Mouse (Mus musculus) hindbrain, embryonic 14.5 days (tissue): ENCODE data around the gene Zfp146. TPM values are rescaled to one million over a fixed set of nuclear protein-coding genes. Genes with fewer than 3 reads are reported as not detected.
A peak's percentile ranks its signal among the peaks of the same experiment; 100 is the strongest.
"Not testable (repeated sequence)": the region's sequence is repeated elsewhere in the genome, so short reads cannot be mapped to it uniquely, and the experiment has no call there.

Source experiments
- ATAC-seq: fragments of 200-750 bp; cut with Nextera tagmentation; 2 replicates; pipeline ENCODE4 v1.8.0; 2017; ENCODE audit warnings: moderate number of reproducible peaks, mild to moderate bottlenecking, moderate TSS enrichment, moderate library complexity; ENCODE audit not compliant: low FRiP score
- DNase-seq: peaks from one replicate; pipeline ENCODE4 v3.0.0-alpha.2; 2015; ENCODE audit warnings: low spot score
- H3K27ac ChIP-seq: fragments of 300-500 bp; sonication (generic); 2 replicates; pipeline ENCODE4 v1.5.1; 2014; ENCODE audit warnings: mild to moderate bottlenecking, moderate library complexity
- H3K27me3 ChIP-seq: fragments of 300-500 bp; sonication (generic); 2 replicates; pipeline ENCODE4 v1.6.1; 2014; ENCODE audit warnings: mild to moderate bottlenecking, low read length, mixed read lengths; ENCODE audit not compliant: control insufficient read depth, insufficient read depth
- H3K36me3 ChIP-seq: fragments of 300-500 bp; sonication (generic); replicated peaks from 2 replicates; pipeline ENCODE4 v1.6.1; 2014; ENCODE audit not compliant: control insufficient read depth, insufficient read depth
- H3K4me1 ChIP-seq: fragments of 300-500 bp; sonication (generic); replicated peaks from 2 replicates; pipeline ENCODE4 v1.6.1; 2014; ENCODE audit warnings: antibody characterized with exemption, low read length, mixed read lengths; ENCODE audit not compliant: control insufficient read depth, insufficient read depth
- H3K4me2 ChIP-seq: fragments of 300-500 bp; sonication (generic); replicated peaks from 2 replicates; pipeline ENCODE4 v1.6.1; 2014; ENCODE audit warnings: mild to moderate bottlenecking, moderate library complexity
- H3K4me3 ChIP-seq: fragments of 300-500 bp; sonication (generic); replicated peaks from 2 replicates; pipeline ENCODE4 v1.5.1; 2014; ENCODE audit warnings: mild to moderate bottlenecking, low read length
- H3K9ac ChIP-seq: fragments of 300-500 bp; sonication (generic); 2 replicates; pipeline ENCODE4 v1.6.1; 2014
- H3K9me3 ChIP-seq: fragments of 300-500 bp; sonication (generic); 2 replicates; pipeline ENCODE4 v1.6.1; 2016; ENCODE audit warnings: low read length; ENCODE audit not compliant: control insufficient read depth
- WGBS: fragments of 180-500 bp; shearing (Covaris S2); extraction: QIAGEN DNeasy Blood & Tissue Kit; methylation state at CpG from one replicate; pipeline ENCODE4 v1.1.7; 2014; 5-methylcytosine and 5-hydroxymethylcytosine counted together
- polyA plus RNA-seq: library from polyadenylated mRNA; unstranded; fragments of >200 nt; fragmentation: Nextera tagmentation; extraction: Ambion mirVana; gene quantifications from 2 replicates; pipeline ENCODE4 v1.2.1, GENCODE M21; 2014

Zfp146 gene
- polyA plus RNA-seq, 1 experiment from 2014 or later, result 14.0 TPM

DNA sequence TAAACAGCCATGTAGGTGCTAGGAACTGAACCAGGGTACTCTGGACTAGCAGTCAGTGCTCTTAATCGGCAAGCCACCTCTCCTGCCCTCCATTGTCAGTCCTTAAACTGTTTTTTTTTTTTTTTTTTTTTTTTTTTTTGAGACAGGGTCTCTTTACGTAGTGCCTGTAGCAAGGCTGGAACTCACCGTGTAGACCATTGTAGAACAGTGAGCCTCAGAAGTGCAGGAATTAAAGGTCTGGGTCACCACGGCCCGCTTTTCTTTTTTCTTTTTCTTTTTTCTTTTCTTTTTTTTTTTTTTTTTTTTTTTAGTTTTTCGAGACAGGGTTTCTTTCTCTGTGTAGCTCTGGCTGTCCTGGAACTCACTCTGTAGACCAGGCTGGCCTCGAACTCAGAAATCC, 13.6 kb upstream of the Zfp146 start:
- not testable (repeated sequence) for H3K4me2 ChIP-seq, ATAC-seq, H3K4me1 ChIP-seq, H3K27me3 ChIP-seq, H3K27ac ChIP-seq, DNase-seq, H3K4me3 ChIP-seq, H3K9me3 ChIP-seq, H3K9ac ChIP-seq
- 73% methylated on average over 7 of the region's 7 CpGs for WGBS
- peaks cover 42% of the 10 kb centered on the region for H3K36me3 ChIP-seq

DNA sequence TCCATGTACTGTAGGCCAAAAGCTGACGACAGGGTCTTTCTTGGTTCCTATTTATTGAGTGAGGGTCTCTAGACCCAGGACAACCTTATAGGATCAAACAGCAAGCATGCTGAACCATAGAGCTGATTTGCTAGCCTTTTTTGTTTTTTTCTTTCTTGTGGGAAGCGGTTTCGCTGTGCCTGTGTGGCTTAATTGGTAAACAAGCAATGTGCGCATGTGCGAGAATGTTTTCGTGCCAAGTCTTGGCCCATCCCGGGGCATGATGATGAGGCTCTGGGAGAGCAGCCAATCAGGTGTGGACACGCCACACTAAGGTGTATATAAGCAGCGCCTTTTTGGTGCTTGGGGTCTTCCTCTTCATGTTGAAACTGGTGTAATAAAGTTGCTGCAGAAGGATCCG, 12.4 kb upstream of the Zfp146 start:
- not testable (repeated sequence) for H3K9ac ChIP-seq, ATAC-seq, H3K27me3 ChIP-seq, H3K9me3 ChIP-seq, DNase-seq, H3K27ac ChIP-seq, H3K4me2 ChIP-seq, H3K4me3 ChIP-seq, H3K4me1 ChIP-seq
- 91% methylated on average over 9 of the region's 10 CpGs for WGBS
- peaks cover 40% of the 10 kb centered on the region for H3K36me3 ChIP-seq

DNA sequence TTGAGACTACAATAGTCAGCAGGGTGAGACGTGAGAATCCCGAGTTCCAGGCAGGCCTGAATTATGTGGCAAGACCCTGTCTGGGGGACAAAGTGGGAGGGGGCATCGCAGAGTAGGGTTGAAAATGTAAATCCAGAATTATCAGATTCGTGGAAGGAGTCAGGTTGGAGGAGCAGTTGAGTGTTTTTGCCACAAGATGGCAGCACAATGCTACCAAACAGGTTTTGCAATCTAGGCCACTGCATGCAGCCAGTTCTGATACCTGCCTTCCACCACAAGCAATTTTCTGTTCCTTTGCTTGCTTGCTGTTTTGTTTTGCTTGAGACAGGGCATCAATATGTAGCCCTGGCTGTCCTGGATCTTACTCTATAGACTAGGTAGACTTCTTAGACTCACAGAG, 11.8 kb upstream of the Zfp146 start:
- Histone ChIP-seq H3K27me3 (no peaks in the 10 kb centered on the region), H3K27ac (no peak overlapping the region), H3K4me3 (no peak overlapping the region), H3K9ac (no peak overlapping the region), H3K4me2 (no peak overlapping the region), H3K4me1 (no peaks in the 10 kb centered on the region; the same call in 1 of the 2 replicates), H3K36me3 (peaks cover 40% of the 10 kb centered on the region), H3K9me3 (no peaks in the 10 kb centered on the region)
- 3% methylated on average over 4 of the region's 4 CpGs for WGBS
- DNase-seq, result peak; percentile 89
- ATAC-seq, result peak; percentile 54; the same call in 1 of the 2 replicates

DNA sequence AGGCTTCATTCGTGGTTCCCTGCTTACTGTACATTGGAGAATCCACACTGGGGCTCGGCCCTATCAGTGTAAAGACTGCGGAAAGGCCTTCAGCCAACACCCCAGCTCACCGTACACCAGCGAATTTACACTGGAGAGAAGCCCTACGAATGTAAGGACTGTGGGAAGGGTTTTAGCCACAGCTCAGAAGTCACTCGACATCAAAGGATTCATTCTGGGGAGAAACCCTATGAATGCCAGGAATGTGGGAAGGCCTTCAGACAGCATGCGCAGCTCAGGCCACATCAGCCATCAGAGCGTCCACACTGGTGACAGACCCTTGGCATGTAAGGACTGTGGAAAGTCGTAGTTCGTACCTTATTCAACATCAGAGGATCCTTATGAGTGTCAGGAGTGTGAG, 8.7 kb upstream of the Zfp146 start:
- Histone ChIP-seq H3K36me3 (peaks cover 38% of the 10 kb centered on the region), H3K27ac (no peak overlapping the region), H3K9ac (no peak overlapping the region), H3K27me3 (no peaks in the 10 kb centered on the region), H3K4me3 (no peak overlapping the region), H3K4me1 (no peaks in the 10 kb centered on the region), H3K9me3 (no peaks in the 10 kb centered on the region), H3K4me2 (no peak overlapping the region)
- ATAC-seq, result no peak
- no peak for DNase-seq
- WGBS, result 87% methylated on average over 11 of the region's 11 CpGs

DNA sequence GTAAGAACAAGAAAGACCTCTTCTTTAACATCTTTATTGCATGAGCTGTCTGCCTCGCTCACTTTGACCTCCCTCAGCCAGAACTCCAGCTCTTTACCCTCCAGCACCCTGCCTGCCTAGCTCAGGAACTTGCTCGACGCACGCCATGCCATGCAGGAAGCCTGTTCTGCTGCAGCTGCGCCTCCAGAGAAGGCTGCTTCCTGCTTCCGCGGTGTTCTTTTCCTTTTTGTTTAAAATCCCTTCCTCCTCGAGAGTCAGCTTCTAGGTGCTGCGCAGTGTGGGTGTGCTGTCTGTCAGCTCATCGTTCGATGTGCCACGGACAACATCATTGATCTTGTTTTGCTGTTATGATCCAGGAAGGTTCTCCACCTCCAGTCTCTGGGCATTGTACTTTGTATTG, 6.9 kb upstream of the Zfp146 start:
- no peak for ATAC-seq
- Histone ChIP-seq H3K9ac (no peak overlapping the region), H3K4me2 (no peak overlapping the region), H3K9me3 (no peaks in the 10 kb centered on the region), H3K27ac (no peak overlapping the region), H3K27me3 (no peaks in the 10 kb centered on the region), H3K4me1 (no peaks in the 10 kb centered on the region), H3K36me3 (peaks cover 38% of the 10 kb centered on the region), H3K4me3 (no peak overlapping the region)
- 82% methylated on average over 12 of the region's 12 CpGs for WGBS
- no peak for DNase-seq

DNA sequence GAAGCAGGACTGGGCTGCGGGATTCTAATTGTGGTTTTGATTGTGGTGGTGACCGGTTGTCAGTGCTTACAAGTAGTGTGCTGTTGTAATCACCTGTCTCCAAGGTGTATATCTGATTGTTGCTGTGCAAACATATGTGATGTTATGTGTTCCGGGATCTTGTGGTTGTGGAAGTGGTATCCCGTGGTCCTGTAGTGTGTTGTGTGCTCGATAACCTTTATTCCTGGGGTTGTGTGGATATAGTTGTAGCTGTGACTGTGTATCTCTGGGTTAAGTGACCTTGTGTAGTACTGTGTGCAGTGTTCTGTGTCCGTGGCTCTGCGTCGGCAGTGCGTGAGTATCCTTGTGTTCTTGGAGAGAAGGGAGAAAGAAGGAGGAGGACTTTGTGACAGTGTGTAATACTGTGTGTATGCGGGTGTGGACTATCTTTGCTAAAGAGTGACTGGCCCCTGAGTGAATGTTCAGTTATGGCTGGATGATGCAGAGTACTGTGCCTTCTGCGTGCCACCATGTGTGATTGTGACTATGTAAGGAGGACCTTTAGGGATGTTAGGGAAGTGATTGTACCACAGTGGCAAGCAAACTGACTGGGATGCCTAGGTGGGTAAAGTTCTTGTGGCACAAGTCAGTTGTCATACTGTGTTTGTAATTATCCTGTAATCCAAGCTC, 867 bp upstream of the Zfp146 start:
- 27% methylated on average over 11 of the region's 11 CpGs for WGBS
- Histone ChIP-seq H3K27me3 (no peaks in the 10 kb centered on the region), H3K27ac (peak overlapping the region; percentile 90), H3K4me2 (peak overlapping the region; percentile 59), H3K4me1 (peaks cover 14% of the 10 kb centered on the region), H3K36me3 (peaks cover 19% of the 10 kb centered on the region; the same call in 1 of the 2 replicates), H3K9ac (peak overlapping the region; percentile 83), H3K4me3 (peak overlapping the region; percentile 71), H3K9me3 (peaks cover 20% of the 10 kb centered on the region)
- ATAC-seq (peak; percentile 32), DNase-seq (no peak)

DNA sequence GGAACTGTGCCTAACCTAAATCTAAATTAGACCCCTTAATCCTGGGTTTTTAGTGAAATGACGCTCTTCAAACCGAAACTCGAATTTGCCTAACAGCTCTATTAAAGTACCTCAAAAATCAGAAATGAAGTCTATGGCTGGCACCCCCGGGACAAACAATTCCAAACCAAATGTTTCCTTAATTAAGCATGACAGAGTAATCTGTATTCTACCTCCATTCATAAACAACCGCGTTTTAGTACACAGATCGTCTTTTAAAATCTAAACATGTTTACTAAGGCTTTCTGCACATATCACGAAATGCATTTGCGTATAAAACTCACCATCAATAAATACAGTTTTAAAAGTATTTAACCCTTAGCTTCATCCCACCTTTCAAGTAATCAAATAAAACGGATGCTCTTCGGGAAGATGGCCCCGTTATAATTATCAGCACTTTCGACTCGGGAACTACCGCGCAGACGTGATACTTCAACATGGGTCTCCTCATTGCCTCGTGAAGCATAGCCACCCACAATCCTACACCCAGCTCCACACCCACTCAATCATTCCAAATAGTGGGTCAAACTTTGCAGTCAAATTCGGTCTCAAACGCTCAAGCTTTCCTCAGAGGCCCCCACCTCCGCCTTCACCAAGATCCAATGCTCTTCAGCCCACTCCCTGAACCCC, 502 bp downstream of the Zfp146 start:
- ATAC-seq, result peak; percentile 47
- DNase-seq, result peak; percentile 68

DNA sequence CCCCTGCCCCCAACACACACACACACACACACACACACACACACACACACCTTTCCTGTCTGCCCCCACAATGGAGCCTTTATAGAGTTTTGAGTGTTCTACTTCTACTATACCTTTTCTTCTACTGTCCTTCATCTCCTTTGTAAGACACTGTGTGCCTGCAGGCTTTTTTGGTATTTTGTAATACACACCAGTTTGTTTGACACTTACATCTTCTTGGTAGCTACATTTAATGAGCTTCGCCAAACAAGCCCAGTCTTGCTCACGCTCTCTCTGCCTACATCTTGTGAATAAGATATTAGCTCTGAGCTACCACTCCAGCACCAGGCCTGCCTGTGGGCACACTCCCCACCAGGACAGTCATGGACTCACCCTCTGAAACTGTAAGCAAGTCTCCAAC, 4.8 kb downstream of the Zfp146 start:
- Histone ChIP-seq H3K4me2 (no peak overlapping the region), H3K4me1 (peaks cover 14% of the 10 kb centered on the region), H3K9me3 (peaks cover 70% of the 10 kb centered on the region), H3K27ac (no peak overlapping the region), H3K27me3 (no peaks in the 10 kb centered on the region), H3K36me3 (peaks cover 63% of the 10 kb centered on the region), H3K4me3 (no peak overlapping the region), H3K9ac (no peak overlapping the region)
- ATAC-seq, result no peak
- 98% methylated on average over 2 of the region's 2 CpGs for WGBS
- no peak for DNase-seq

More for the DNA sequence above, 502 bp downstream of the Zfp146 start:
- peak overlapping the region; percentile 90 for H3K27ac ChIP-seq
- H3K27me3 ChIP-seq, result no peaks in the 10 kb centered on the region
- H3K4me3 ChIP-seq, result peak overlapping the region; percentile 71
- WGBS, result 4% methylated on average over 21 of the region's 21 CpGs
- peak overlapping the region; percentile 59 for H3K4me2 ChIP-seq
- H3K36me3 ChIP-seq, result peaks cover 25% of the 10 kb centered on the region
- peaks cover 31% of the 10 kb centered on the region for H3K9me3 ChIP-seq
- H3K4me1 ChIP-seq, result peaks cover 14% of the 10 kb centered on the region
- H3K9ac ChIP-seq, result peak overlapping the region; percentile 83

DNA sequence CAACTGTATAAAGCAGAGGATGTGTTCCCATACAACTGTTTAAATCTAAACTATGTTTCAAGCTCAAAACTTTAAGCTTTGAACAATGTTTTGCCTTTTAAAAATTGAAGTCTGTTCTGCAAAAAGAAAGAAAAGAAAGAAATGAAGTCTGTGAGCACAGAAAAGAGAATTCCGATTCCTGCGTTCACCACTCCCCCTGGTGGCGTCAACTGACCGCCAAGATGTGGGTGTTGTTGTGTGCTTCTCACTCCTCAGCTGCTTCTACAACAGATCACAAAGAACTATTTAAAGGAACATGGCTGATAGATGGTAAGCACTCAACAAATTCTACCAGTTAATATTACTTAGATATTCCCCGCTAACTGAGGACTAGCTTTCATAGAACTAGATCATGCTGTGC, 6.4 kb downstream of the Zfp146 start:
- no peak overlapping the region for H3K4me3 ChIP-seq
- no peak overlapping the region for H3K27ac ChIP-seq
- H3K4me2 ChIP-seq, result no peak overlapping the region
- H3K4me1 ChIP-seq, result peaks cover 10% of the 10 kb centered on the region
- no peak overlapping the region for H3K9ac ChIP-seq
- H3K36me3 ChIP-seq, result peaks cover 80% of the 10 kb centered on the region
- ATAC-seq, result no peak
- H3K27me3 ChIP-seq, result no peaks in the 10 kb centered on the region
- peaks cover 86% of the 10 kb centered on the region for H3K9me3 ChIP-seq
- 98% methylated on average over 5 of the region's 5 CpGs for WGBS
- no peak for DNase-seq
